Mouse (Mus musculus): ENCODE measurements around the gene Wdr70. TPM values are rescaled to one million over a fixed set of nuclear protein-coding genes. Genes with fewer than 3 reads are reported as not detected.
A peak's percentile ranks its signal among the peaks of the same experiment; 100 is the strongest.

Gene Wdr70
- polyA plus RNA-seq, 1 experiment from 2014 or later, result 48.0 TPM

GRCm38 (mm10) chr15:7884181-7884580, 214.8 kb downstream of the Wdr70 start:
- Histone ChIP-seq H3K27me3 (replicated peaks; ENCODE audit: control insufficient read depth, insufficient read depth, low read length) (no peaks in the 10 kb centered on the region), H3K9ac (ENCODE audit: low read length) (no peak overlapping the region), H3K27ac (ENCODE audit: low read depth) (no peak overlapping the region), H3K36me3 (ENCODE audit: control insufficient read depth, insufficient read depth, low read length) (0 out of 2 replicates have a peak, but pooled peaks cover 7% of the 10 kb centered on the region), H3K9me3 (ENCODE audit: control insufficient read depth, low read length) (no peaks in the 10 kb centered on the region), H3K4me3 (ENCODE audit: low read depth, low read length) (no peak overlapping the region), H3K4me2 (ENCODE audit: low read length) (no peak overlapping the region), H3K4me1 (replicated peaks; ENCODE audit: control insufficient read depth, insufficient read depth, low read length) (no peaks in the 10 kb centered on the region)
- ATAC-seq (replicated peaks; ENCODE audit: low FRiP score, low TSS enrichment, low read depth) (no peak), DNase-seq (ENCODE audit: low spot score) (no peak)
- 84% methylated on average over 11 of the region's 11 CpGs for WGBS

GRCm38 (mm10) chr15:7879956-7880355, 219.1 kb downstream of the Wdr70 start:
- H3K4me3 ChIP-seq (ENCODE audit: low read depth, low read length), result no peak overlapping the region
- H3K27me3 ChIP-seq (replicated peaks; ENCODE audit: control insufficient read depth, insufficient read depth, low read length), result no peaks in the 10 kb centered on the region
- H3K4me1 ChIP-seq (replicated peaks; ENCODE audit: control insufficient read depth, insufficient read depth, low read length), result no peaks in the 10 kb centered on the region
- DNase-seq (ENCODE audit: low spot score), result no peak
- WGBS, result 74% methylated on average over 7 of the region's 7 CpGs
- no peak overlapping the region for H3K27ac ChIP-seq (ENCODE audit: low read depth)
- 0 out of 2 replicates have a peak, but pooled peaks cover 7% of the 10 kb centered on the region for H3K36me3 ChIP-seq (ENCODE audit: control insufficient read depth, insufficient read depth, low read length)
- no peaks in the 10 kb centered on the region for H3K9me3 ChIP-seq (ENCODE audit: control insufficient read depth, low read length)
- ATAC-seq (replicated peaks; ENCODE audit: low FRiP score, low TSS enrichment, low read depth), result no peak
- no peak overlapping the region for H3K4me2 ChIP-seq (ENCODE audit: low read length)
- H3K9ac ChIP-seq (ENCODE audit: low read length), result no peak overlapping the region

DNA sequence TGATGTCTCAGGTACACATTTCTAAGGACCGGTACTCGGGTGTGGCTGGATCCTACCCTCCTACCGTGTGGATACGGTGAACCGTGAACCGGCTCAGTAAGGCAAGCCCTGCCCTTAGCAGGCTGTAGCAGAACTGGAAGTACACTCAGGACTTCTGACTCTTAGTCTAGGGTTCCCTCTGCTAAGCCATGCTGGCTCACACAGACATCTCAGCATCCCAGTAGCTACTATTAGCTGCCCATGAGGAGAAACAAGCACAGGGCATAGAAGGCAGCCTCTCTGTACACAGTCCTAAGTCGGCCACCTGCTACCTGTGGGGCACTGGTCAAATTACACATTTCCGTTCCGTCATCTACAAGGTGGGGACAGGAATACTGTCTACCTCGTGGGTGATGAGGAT, 220.1 kb downstream of the Wdr70 start:
- H3K9ac ChIP-seq (ENCODE audit: low read length), result no peak overlapping the region
- H3K4me3 ChIP-seq (ENCODE audit: low read depth, low read length), result no peak overlapping the region
- H3K4me1 ChIP-seq (replicated peaks; ENCODE audit: control insufficient read depth, insufficient read depth, low read length), result no peaks in the 10 kb centered on the region
- H3K4me2 ChIP-seq (ENCODE audit: low read length), result no peak overlapping the region
- no peaks in the 10 kb centered on the region for H3K27me3 ChIP-seq (replicated peaks; ENCODE audit: control insufficient read depth, insufficient read depth, low read length)
- DNase-seq (ENCODE audit: low spot score) (no peak), ATAC-seq (replicated peaks; ENCODE audit: low FRiP score, low TSS enrichment, low read depth) (no peak)
- H3K9me3 ChIP-seq (ENCODE audit: control insufficient read depth, low read length), result no peaks in the 10 kb centered on the region
- H3K36me3 ChIP-seq (ENCODE audit: control insufficient read depth, insufficient read depth, low read length), result 0 out of 2 replicates have a peak, but pooled peaks cover 7% of the 10 kb centered on the region
- 88% methylated on average over 10 of the region's 10 CpGs for WGBS
- no peak overlapping the region for H3K27ac ChIP-seq (ENCODE audit: low read depth)

GRCm38 (mm10) chr15:7877560-7878467, 221.2 kb downstream of the Wdr70 start:
- H3K4me1 ChIP-seq (replicated peaks; ENCODE audit: control insufficient read depth, insufficient read depth, low read length), result no peaks in the 10 kb centered on the region
- WGBS, result 78% methylated on average over 22 of the region's 22 CpGs

DNA sequence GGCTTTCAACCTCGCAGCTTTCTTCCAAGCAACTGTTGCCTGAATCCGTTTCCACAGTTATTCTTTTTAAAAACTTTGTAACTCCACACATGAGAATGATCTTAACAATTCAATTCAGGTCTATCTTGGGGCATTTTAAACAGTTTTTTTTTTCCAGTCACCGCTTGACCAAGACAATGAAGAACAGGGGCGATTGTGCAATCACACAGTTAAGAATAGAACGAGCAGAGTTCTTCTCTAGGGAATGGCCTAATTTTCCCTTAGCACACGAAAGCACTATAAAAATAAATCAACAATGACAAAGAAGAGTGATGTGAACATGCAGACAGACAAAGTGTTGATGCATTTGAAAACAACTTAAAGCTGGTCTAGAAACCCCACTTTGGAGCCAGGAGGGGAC, 223.1 kb downstream of the Wdr70 start:
- Histone ChIP-seq H3K4me3 (ENCODE audit: low read depth, low read length) (no peak overlapping the region), H3K9me3 (ENCODE audit: control insufficient read depth, low read length) (no peaks in the 10 kb centered on the region), H3K27me3 (replicated peaks; ENCODE audit: control insufficient read depth, insufficient read depth, low read length) (no peaks in the 10 kb centered on the region), H3K4me1 (replicated peaks; ENCODE audit: control insufficient read depth, insufficient read depth, low read length) (no peaks in the 10 kb centered on the region), H3K4me2 (ENCODE audit: low read length) (no peak overlapping the region), H3K27ac (ENCODE audit: low read depth) (no peak overlapping the region), H3K9ac (ENCODE audit: low read length) (no peak overlapping the region), H3K36me3 (ENCODE audit: control insufficient read depth, insufficient read depth, low read length) (no peaks in the 10 kb centered on the region)
- no peak for DNase-seq (ENCODE audit: low spot score)
- no peak for ATAC-seq (replicated peaks; ENCODE audit: low FRiP score, low TSS enrichment, low read depth)
- WGBS, result 78% methylated on average over 6 of the region's 6 CpGs

More at GRCm38 (mm10) chr15:7877560-7878467, 221.2 kb downstream of the Wdr70 start:
- no peak for DNase-seq (ENCODE audit: low spot score)
- no peak overlapping the region for H3K4me2 ChIP-seq (ENCODE audit: low read length)
- no peaks in the 10 kb centered on the region for H3K9me3 ChIP-seq (ENCODE audit: control insufficient read depth, low read length)
- ATAC-seq (replicated peaks; ENCODE audit: low FRiP score, low TSS enrichment, low read depth), result no peak
- no peaks in the 10 kb centered on the region for H3K27me3 ChIP-seq (replicated peaks; ENCODE audit: control insufficient read depth, insufficient read depth, low read length)
- no peak overlapping the region for H3K9ac ChIP-seq (ENCODE audit: low read length)
- 0 out of 2 replicates have a peak, but pooled peaks cover 2% of the 10 kb centered on the region for H3K36me3 ChIP-seq (ENCODE audit: control insufficient read depth, insufficient read depth, low read length)
- no peak overlapping the region for H3K27ac ChIP-seq (ENCODE audit: low read depth)
- no peak overlapping the region for H3K4me3 ChIP-seq (ENCODE audit: low read depth, low read length)

GRCm38 (mm10) chr15:7872473-7872872, 226.5 kb downstream of the Wdr70 start:
- no peaks in the 10 kb centered on the region for H3K9me3 ChIP-seq (ENCODE audit: control insufficient read depth, low read length)
- ATAC-seq (replicated peaks; ENCODE audit: low FRiP score, low TSS enrichment, low read depth), result no peak
- H3K27ac ChIP-seq (ENCODE audit: low read depth), result no peak overlapping the region
- no peak overlapping the region for H3K4me3 ChIP-seq (ENCODE audit: low read depth, low read length)
- H3K9ac ChIP-seq (ENCODE audit: low read length), result no peak overlapping the region
- no peak for DNase-seq (ENCODE audit: low spot score)
- no peaks in the 10 kb centered on the region for H3K27me3 ChIP-seq (replicated peaks; ENCODE audit: control insufficient read depth, insufficient read depth, low read length)
- 77% methylated on average over 5 of the region's 5 CpGs for WGBS
- H3K36me3 ChIP-seq (ENCODE audit: control insufficient read depth, insufficient read depth, low read length), result no peaks in the 10 kb centered on the region
- H3K4me2 ChIP-seq (ENCODE audit: low read length), result no peak overlapping the region
- no peaks in the 10 kb centered on the region for H3K4me1 ChIP-seq (replicated peaks; ENCODE audit: control insufficient read depth, insufficient read depth, low read length)

GRCm38 (mm10) chr15:7865305-7865704, 233.7 kb downstream of the Wdr70 start:
- no peak for ATAC-seq (replicated peaks; ENCODE audit: low FRiP score, low TSS enrichment, low read depth)
- WGBS, result 89% methylated on average over 3 of the region's 3 CpGs
- Histone ChIP-seq H3K36me3 (ENCODE audit: control insufficient read depth, insufficient read depth, low read length) (no peaks in the 10 kb centered on the region), H3K4me3 (ENCODE audit: low read depth, low read length) (no peak overlapping the region), H3K4me2 (ENCODE audit: low read length) (no peak overlapping the region), H3K27me3 (replicated peaks; ENCODE audit: control insufficient read depth, insufficient read depth, low read length) (no peaks in the 10 kb centered on the region), H3K9ac (ENCODE audit: low read length) (no peak overlapping the region), H3K4me1 (replicated peaks; ENCODE audit: control insufficient read depth, insufficient read depth, low read length) (no peaks in the 10 kb centered on the region), H3K9me3 (ENCODE audit: control insufficient read depth, low read length) (no peaks in the 10 kb centered on the region), H3K27ac (ENCODE audit: low read depth) (no peak overlapping the region)
- no peak for DNase-seq (ENCODE audit: low spot score)

DNA sequence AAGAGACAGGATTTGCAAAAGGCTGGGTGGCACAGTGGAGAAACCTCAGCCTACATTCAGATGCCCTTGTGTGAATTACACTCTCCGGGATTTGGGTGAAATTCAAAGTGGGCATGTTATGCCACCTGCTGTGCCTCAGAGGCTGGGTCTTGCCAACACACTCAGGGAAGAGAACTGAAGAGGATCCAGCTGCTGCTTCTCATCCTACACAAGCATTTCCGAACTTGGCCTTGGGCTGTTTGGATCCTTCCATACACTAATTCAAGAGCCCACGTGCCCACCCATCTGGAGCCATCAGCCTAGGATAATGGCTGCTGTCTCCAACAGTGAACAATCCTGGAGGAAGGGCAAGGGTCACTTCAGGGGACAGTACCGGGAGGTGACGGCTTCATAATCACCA, 235.7 kb downstream of the Wdr70 start:
- Histone ChIP-seq H3K36me3 (ENCODE audit: control insufficient read depth, insufficient read depth, low read length) (no peaks in the 10 kb centered on the region), H3K4me1 (replicated peaks; ENCODE audit: control insufficient read depth, insufficient read depth, low read length) (no peaks in the 10 kb centered on the region), H3K27me3 (replicated peaks; ENCODE audit: control insufficient read depth, insufficient read depth, low read length) (no peaks in the 10 kb centered on the region), H3K4me2 (ENCODE audit: low read length) (no peak overlapping the region), H3K27ac (ENCODE audit: low read depth) (no peak overlapping the region), H3K9me3 (ENCODE audit: control insufficient read depth, low read length) (no peaks in the 10 kb centered on the region), H3K4me3 (ENCODE audit: low read depth, low read length) (no peak overlapping the region), H3K9ac (ENCODE audit: low read length) (no peak overlapping the region)
- DNase-seq (ENCODE audit: low spot score) (peak; percentile 15), ATAC-seq (replicated peaks; ENCODE audit: low FRiP score, low TSS enrichment, low read depth) (no peak)
- 77% methylated on average over 5 of the region's 5 CpGs for WGBS

- Histone ChIP-seq H3K27ac (ENCODE audit: low read depth) (no peak overlapping the region), H3K4me3 (ENCODE audit: low read depth, low read length) (no peak overlapping the region), H3K9me3 (ENCODE audit: control insufficient read depth, low read length) (no peaks in the 10 kb centered on the region), H3K4me1 (replicated peaks; ENCODE audit: control insufficient read depth, insufficient read depth, low read length) (no peaks in the 10 kb centered on the region), H3K36me3 (ENCODE audit: control insufficient read depth, insufficient read depth, low read length) (no peaks in the 10 kb centered on the region), H3K9ac (ENCODE audit: low read length) (no peak overlapping the region), H3K27me3 (replicated peaks; ENCODE audit: control insufficient read depth, insufficient read depth, low read length) (no peaks in the 10 kb centered on the region), H3K4me2 (ENCODE audit: low read length) (no peak overlapping the region)
- ATAC-seq (replicated peaks; ENCODE audit: low FRiP score, low TSS enrichment, low read depth) (no peak), DNase-seq (ENCODE audit: low spot score) (peak; percentile 39)
- WGBS, result 91% methylated on average over 5 of the region's 5 CpGs
Measured at GRCm38 (mm10) chr15:7862890-7863289, 236.1 kb downstream of the Wdr70 start.

Measured in intestine, embryonic 14.5 days (tissue).